7 mouse cellular contexts compared by ENCODE assay signal in the genomic region with DNA sequence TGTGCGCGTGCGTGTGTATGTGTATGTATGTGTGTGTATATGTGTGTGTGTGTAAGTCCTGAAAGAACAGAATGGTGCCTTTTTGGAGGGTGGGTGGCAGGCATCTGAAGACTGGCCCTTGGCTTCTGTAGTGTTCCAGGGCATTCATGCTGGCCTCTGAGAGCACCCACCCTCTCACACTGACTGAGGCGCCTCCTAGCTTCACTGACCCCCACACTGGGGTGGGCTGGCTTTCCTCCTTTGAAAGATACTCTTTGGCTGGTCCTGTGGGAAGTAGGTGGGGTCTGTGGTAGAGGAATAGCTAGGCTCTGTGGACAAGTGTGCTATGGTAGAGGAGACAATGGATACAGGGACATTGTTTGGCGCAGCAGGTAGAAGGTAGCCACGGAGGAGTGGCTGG.
DNase-seq lines count a peak whose midpoint lies in the region; ATAC-seq and TF ChIP-seq lines count a peak whose summit lies in the region.

No protein-coding gene starts in this region.

- ATAC-seq in kidney, postnatal 0 days (replicated peaks; ENCODE audit: low FRiP score, low read depth) = no peak
- 0 out of 2 replicates have a peak, but pooled peaks have one; percentile 5 for ATAC-seq in forebrain, embryonic 15.5 days (replicated peaks)
- ATAC-seq in intestine, embryonic 15.5 days = no peak
- ATAC-seq in neural tube, embryonic 13.5 days (ENCODE audit: low read depth) = no peak

- no peak for TF ChIP-seq CTCF in kidney, postnatal 0 days (IDR thresholded peaks at IDR 0.05; ENCODE audit: low read depth)

- H3K36me3 ChIP-seq in kidney, postnatal 0 days (ENCODE audit: insufficient read depth, low read length) = no peaks in the 10 kb centered on the region
- H3K36me3 ChIP-seq in forebrain, embryonic 15.5 days = no peaks in the 10 kb centered on the region
- H3K36me3 ChIP-seq in intestine, embryonic 15.5 days = no peaks in the 10 kb centered on the region
- no peaks in the 10 kb centered on the region for H3K36me3 ChIP-seq in neural tube, embryonic 13.5 days

- H3K9me3 ChIP-seq in kidney, postnatal 0 days (replicated peaks; ENCODE audit: low read length) = no peaks in the 10 kb centered on the region
- H3K9me3 ChIP-seq in forebrain, embryonic 15.5 days = no peaks in the 10 kb centered on the region
- H3K9me3 ChIP-seq in intestine, embryonic 15.5 days = no peaks in the 10 kb centered on the region
- H3K9me3 ChIP-seq in neural tube, embryonic 13.5 days = no peaks in the 10 kb centered on the region

- DNase-seq in kidney, postnatal 0 days (ENCODE audit: low spot score) = no peak
- DNase-seq in kidney, adult 18-20 months = no peak
- DNase-seq in cerebellum, adult 9-10 months = no peak
- DNase-seq in layer of hippocampus, postnatal 10 days (ENCODE audit: low spot score in 2 of 2) = no peak

- H3K27ac ChIP-seq in kidney, postnatal 0 days = peak overlapping the region; percentile 81
- peak overlapping the region; percentile 92 for H3K27ac ChIP-seq in forebrain, embryonic 15.5 days (replicated peaks)
- peak overlapping the region; percentile 81; the same call in 1 of the 2 replicates for H3K27ac ChIP-seq in intestine, embryonic 15.5 days
- H3K27ac ChIP-seq in neural tube, embryonic 13.5 days (replicated peaks) = peak overlapping the region; percentile 84; the same call in 1 of the 2 replicates

- H3K4me2 ChIP-seq in kidney, postnatal 0 days (ENCODE audit: low read length) = no peak overlapping the region
- no peak overlapping the region for H3K4me2 ChIP-seq in forebrain, embryonic 15.5 days (replicated peaks)
- no peak overlapping the region for H3K4me2 ChIP-seq in intestine, embryonic 15.5 days (replicated peaks)
- H3K4me2 ChIP-seq in neural tube, embryonic 13.5 days = no peak overlapping the region

- WGBS in kidney, postnatal 0 days = 74% methylated on average over 6 of the region's 6 CpGs
- 68% methylated on average over 6 of the region's 6 CpGs for WGBS in forebrain, embryonic 15.5 days
- WGBS in intestine, embryonic 15.5 days = 82% methylated on average over 6 of the region's 6 CpGs
- 71% methylated on average over 6 of the region's 6 CpGs for WGBS in neural tube, embryonic 13.5 days

- H3K4me1 ChIP-seq in kidney, postnatal 0 days (replicated peaks; ENCODE audit: insufficient read depth, low read length) = peaks cover 14% of the 10 kb centered on the region
- peaks cover 54% of the 10 kb centered on the region for H3K4me1 ChIP-seq in forebrain, embryonic 15.5 days
- H3K4me1 ChIP-seq in intestine, embryonic 15.5 days (replicated peaks) = peaks cover 40% of the 10 kb centered on the region
- peaks cover 57% of the 10 kb centered on the region for H3K4me1 ChIP-seq in neural tube, embryonic 13.5 days (replicated peaks)

- no peaks in the 10 kb centered on the region for H3K27me3 ChIP-seq in kidney, postnatal 0 days (ENCODE audit: insufficient read depth, low read length)
- H3K27me3 ChIP-seq in forebrain, embryonic 15.5 days = no peaks in the 10 kb centered on the region
- no peaks in the 10 kb centered on the region for H3K27me3 ChIP-seq in intestine, embryonic 15.5 days (replicated peaks)
- H3K27me3 ChIP-seq in neural tube, embryonic 13.5 days = no peaks in the 10 kb centered on the region

- H3K9ac ChIP-seq in kidney, postnatal 0 days (ENCODE audit: low read depth, low read length) = no peak overlapping the region
- no peak overlapping the region for H3K9ac ChIP-seq in forebrain, embryonic 15.5 days (replicated peaks)
- H3K9ac ChIP-seq in intestine, embryonic 15.5 days = no peak overlapping the region
- peak overlapping the region; percentile 60 for H3K9ac ChIP-seq in neural tube, embryonic 13.5 days

- no peak overlapping the region for H3K4me3 ChIP-seq in kidney, postnatal 0 days (replicated peaks; ENCODE audit: low read depth, low read length)
- H3K4me3 ChIP-seq in forebrain, embryonic 15.5 days = no peak overlapping the region
- H3K4me3 ChIP-seq in intestine, embryonic 15.5 days (replicated peaks) = no peak overlapping the region
- no peak overlapping the region for H3K4me3 ChIP-seq in neural tube, embryonic 13.5 days
